Mouse (Mus musculus) bone marrow, adult 2 months (tissue): ENCODE measurements around the gene Fam177a. TPM values are rescaled to one million over a fixed set of nuclear protein-coding genes. Genes with fewer than 3 reads are reported as not detected.
"Not testable (repeated sequence)": the region's sequence is repeated elsewhere in the genome, so short reads cannot be mapped to it uniquely, and the experiment has no call there.

Experiments
- H3K27ac ChIP-seq: fragments of 200-500 bp; 2 replicates; pipeline ENCODE4 v1.5.1; 2012; ENCODE audit warnings: low read depth, mild to moderate bottlenecking, control low read depth, inconsistent platforms, low read length; ENCODE audit not compliant: control insufficient read depth, poor library complexity, insufficient read depth
- H3K4me1 ChIP-seq: fragments of 200-500 bp; 2 replicates; pipeline ENCODE4 v1.6.1; 2011; ENCODE audit warnings: low read length; ENCODE audit not compliant: control insufficient read depth, insufficient read depth
- H3K4me3 ChIP-seq: fragments of 200-500 bp; replicated peaks from 2 replicates; pipeline ENCODE3; 2011; ENCODE audit warnings: mild to moderate bottlenecking, low read depth, low read length, control low read depth; ENCODE audit not compliant: control insufficient read depth
- WGBS: fragments of 180-500 bp; shearing (Covaris S2); methylation state at CpG from one replicate; pipeline ENCODE4 v1.1.7; 2018; 5-methylcytosine and 5-hydroxymethylcytosine counted together
- polyA plus RNA-seq: library from polyadenylated mRNA; stranded (reverse); fragments of >200 nt; gene quantifications from 2 replicates; pipeline ENCODE4 v1.2.4, GENCODE M21; 2011; ENCODE audit warnings: low replicate concordance; ENCODE audit not compliant: missing spikeins, insufficient read depth, insufficient read length

Gene Fam177a
- polyA plus RNA-seq, 1 experiment, result 12.0 TPM

DNA sequence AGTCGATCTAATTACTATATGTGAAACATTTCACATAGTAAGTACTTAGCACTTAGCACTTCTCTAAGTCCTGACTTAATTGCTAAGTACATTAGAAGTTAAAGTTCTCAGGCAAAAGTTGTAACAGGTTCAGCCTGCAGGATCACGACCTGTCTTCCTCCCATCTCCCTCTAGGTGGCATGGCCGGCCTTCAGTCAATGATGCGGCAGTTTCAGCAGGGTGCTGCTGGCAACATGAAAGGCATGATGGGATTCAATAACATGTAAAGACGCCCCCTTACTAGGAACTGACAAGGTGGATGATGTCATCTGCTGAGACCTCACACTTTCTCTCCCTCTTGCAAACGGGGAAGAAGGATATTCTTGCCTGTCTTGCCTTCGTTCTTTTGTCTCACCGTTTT lies 63.4 kb downstream of the Fam177a start:
- H3K4me3 ChIP-seq, H3K27ac ChIP-seq, H3K4me1 ChIP-seq: not testable (repeated sequence)
- WGBS, result no CpG with 5 or more reads among the region's 8 CpGs

DNA sequence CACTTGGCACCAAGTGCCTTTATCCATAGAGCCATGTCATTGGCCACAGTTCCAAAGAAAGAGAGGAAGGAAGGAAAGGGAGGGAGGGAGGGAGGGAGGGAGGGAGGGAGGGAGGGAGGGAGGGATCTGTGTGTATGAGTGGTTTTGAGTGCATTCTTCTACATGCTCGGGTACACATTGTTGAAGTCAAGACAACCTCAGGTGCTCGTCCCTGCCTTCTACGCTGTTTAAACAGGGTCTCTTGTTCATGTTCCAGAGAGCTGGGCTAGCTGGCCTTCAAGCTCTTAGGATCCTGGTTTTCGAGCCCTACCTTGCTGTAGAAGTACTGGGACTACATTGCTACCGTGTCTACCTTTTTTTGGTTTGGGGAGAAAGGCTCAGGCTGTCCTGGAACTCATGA lies 64.9 kb downstream of the Fam177a start:
- WGBS, result no CpG with 5 or more reads among the region's 5 CpGs

More for the DNA sequence above, 64.9 kb downstream of the Fam177a start:
- not testable (repeated sequence) for H3K27ac ChIP-seq, H3K4me1 ChIP-seq, H3K4me3 ChIP-seq

Other genes with a start within 250 kb of the Fam177a start
- gene Gm20403, start 137.9 kb upstream of the Fam177a start, polyA plus RNA-seq, result not detected in 2 replicates
- 34.0 and 40.3 TPM in 2 replicates for gene Baz1a, start 110.1 kb upstream of the Fam177a start, polyA plus RNA-seq
- 16.7 and 23.2 TPM in 2 replicates for gene 2700097O09Rik, start 44.4 kb upstream of the Fam177a start, polyA plus RNA-seq
- gene Srp54a, start 44.2 kb upstream of the Fam177a start, polyA plus RNA-seq, result 22.5 and 28.9 TPM in 2 replicates
- 3.1 and 4.9 TPM in 2 replicates for gene Srp54b, start 30.6 kb downstream of the Fam177a start, polyA plus RNA-seq
- not detected in 2 replicates for gene 1700047I17Rik2, start 75.1 kb downstream of the Fam177a start, polyA plus RNA-seq
- gene Srp54c, start 105.7 kb downstream of the Fam177a start, polyA plus RNA-seq, result 15.9 and 20.3 TPM in 2 replicates
- gene 1110008L16Rik, start 175.1 kb downstream of the Fam177a start, polyA plus RNA-seq, result 5.7 and 7.9 TPM in 2 replicates
- gene Ppp2r3c, start 178.5 kb downstream of the Fam177a start, polyA plus RNA-seq, result 9.0 and 11.2 TPM in 2 replicates